Mouse (Mus musculus) erythroblast, adult 5-6 weeks (primary cell): ENCODE results near the gene Gm40193. TPM values are rescaled to one million over a fixed set of nuclear protein-coding genes. Genes with fewer than 3 reads are reported as not detected.
"Not testable (repeated sequence)": the region's sequence is repeated elsewhere in the genome, so short reads cannot be mapped to it uniquely, and the experiment has no call there.

Source experiments
- ATAC-seq: replicated peaks from 2 replicates; pipeline ENCODE4 v1.8.0; 2016; ENCODE audit warnings: moderate number of reproducible peaks, mild to moderate bottlenecking, moderate TSS enrichment, inconsistent platforms; ENCODE audit not compliant: poor library complexity, low FRiP score, severe bottlenecking
- total RNA-seq, 2 experiments: library from RNA; stranded (forward) in 1 of 2; stranded (reverse) in 1 of 2; fragments of 150-400 nt in 1 of 2; fragments of 200-764, 138-1000 nt in 1 of 2; gene quantifications; 2 replicates each; pipeline versions ENCODE4 v1.2.3 to v1.2.4; 2015 to 2017; ENCODE audit warnings: low replicate concordance in 2 of 2

Gene Gm40193
- total RNA-seq, 2 experiments from 2014 or later = not detected

DNA sequence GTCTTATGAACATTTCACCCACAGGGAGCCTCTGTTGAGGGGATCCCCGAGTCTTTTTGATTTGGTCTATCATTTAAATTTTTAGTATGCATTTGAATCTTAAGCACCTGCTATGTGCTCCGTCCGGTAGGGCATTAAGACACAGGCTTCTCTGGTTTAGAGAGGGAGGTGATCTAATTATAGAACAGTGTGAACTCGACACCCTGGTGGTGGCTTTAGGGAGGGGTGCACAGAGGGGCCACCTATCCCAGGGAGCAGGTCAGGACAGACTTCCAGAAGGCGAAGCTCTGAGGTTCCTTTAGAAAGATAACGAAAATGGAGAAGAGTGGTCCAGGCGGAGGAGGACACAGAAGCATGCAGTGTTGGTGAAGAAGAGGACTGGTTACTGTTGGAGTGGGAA lies 11.8 kb upstream of the Gm40193 start:
- no peak for ATAC-seq

DNA sequence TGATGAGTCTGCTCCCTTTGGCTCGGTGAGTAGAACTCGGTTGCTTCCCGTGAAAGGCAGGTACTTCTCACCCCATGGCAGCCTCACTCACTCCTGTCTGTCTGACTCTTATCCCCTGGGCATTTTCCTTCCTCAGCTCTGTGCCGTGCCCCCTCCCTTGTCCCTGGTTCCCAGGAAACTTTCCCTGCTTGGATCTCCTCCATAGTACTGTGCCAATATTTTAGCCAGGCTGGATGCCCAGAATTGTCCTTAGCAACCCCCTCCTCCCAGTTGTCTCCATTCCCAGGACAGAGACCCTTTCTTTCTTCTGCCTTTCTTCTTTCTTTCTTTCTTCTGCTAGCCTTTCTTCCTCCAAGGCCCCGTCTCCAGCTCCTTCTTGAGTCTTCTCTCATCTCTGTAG lies 8.7 kb upstream of the Gm40193 start:
- no peak for ATAC-seq

DNA sequence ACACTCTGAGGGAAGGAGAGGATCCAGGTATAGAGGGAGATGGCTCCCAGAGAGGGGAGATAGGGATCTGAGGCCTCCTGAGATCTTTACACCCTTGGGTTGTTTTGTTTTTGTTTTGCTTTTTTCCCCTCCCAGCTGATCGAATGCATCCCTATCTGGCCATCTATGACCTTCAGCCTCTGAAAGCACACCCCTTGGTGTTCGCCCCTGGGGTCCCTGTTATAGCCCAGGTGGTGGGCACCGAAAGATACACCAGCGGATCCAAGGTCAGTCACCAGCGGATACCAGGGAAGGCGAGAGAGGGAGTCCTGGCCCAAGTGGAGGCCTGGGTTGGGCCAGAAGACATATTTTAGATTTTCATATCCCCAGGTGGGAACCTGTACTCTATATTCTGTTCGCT lies 8.2 kb upstream of the Gm40193 start:
- no peak for ATAC-seq

DNA sequence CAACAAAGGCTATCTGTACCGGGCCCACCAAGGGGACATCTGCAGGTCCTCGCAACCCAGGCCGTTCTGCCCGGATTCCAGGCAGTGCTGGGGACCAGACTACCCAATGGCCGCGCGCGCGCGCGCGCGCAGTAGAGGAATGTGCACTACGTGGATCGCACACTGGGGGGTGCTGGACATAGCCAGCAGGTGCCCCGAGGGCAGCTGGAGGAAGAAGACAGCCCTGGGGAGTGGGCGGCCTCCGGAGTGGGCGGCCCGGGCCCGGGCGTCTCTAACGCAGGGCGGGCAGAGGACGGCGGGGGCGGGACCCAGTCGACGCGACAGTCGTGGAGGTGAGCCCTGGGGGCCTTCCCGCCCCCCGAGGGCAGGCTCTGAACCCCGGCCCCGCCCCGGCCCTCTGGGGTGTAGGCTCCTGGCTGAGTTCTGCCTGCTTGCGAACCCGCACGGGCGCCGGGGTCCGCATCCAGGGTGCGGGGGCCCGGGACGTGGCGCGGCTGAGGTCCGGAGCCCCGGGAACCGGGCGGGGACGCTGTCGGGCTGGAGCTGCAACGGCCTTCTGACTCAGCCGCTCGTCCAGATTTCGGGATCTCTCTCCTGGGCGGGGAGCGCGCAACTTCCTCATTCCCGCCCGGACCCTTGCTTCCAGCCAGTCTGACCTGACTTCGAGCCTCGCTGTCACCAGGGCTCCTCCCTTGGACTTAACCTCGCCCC lies 7.3 kb upstream of the Gm40193 start, which contains the start of gene Pld2:
Pld2 (plus strand) TSS at position 188 of the 711 bp plus-strand sequence.
- no peak for ATAC-seq

DNA sequence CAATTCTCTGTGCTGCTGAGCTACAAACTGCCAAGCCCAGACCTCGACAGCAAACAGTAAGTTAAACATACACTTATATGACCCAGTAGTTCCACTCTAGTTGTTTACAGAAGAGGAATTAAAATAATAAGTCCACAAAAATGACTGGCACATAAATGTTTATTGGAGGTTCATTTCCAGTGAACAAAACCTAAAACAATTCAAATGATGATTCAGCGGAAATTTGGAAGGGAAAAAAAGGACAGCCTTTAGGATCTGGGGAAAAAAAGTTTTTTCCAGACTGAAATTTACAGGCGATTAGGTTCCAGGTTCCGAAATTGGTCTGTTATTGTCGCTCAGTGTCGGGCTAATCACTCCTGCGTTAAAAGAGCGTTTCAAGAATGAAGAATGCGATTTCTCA lies 6.7 kb upstream of the Gm40193 start:
- no peak for ATAC-seq

DNA sequence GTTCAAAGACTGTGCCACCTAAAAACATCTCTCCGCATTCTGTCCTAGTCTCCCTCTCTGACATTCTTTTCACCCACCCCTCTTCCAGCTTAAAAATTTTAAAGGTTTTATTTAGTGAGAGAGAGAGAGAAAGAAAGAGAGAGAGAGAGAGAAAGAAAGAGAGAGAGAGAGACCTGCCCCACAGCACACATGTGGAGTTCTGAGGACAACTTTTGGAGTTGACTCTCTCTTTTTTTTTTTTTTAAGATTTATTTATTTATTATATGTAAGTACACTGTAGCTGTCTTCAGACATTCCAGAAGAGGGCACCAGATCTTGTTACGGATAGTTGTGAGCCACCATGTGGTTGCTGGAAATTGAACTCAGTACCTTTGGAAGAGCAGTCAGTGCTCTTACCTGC lies 1.7 kb downstream of the Gm40193 start:
- ATAC-seq = not testable (repeated sequence)

DNA sequence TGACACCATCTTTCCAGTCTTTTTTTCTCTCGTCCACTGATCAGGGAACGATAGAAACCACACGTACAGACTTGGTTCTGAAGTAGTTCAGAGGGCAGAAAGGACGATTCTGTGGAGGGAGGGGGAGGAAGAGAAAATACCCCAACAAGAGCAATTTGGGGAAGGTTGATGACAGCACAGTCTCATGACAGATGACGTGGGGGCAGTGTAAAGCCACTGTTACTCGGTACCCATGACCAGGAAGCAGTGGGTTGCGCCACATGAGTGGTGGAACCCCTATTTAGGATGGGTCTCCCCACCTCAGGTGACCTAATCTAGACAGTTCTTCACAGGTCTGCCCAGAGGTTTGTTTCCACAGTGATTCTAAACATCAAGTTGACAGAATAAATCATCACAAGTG lies 4.1 kb downstream of the Gm40193 start:
- no peak for ATAC-seq

DNA sequence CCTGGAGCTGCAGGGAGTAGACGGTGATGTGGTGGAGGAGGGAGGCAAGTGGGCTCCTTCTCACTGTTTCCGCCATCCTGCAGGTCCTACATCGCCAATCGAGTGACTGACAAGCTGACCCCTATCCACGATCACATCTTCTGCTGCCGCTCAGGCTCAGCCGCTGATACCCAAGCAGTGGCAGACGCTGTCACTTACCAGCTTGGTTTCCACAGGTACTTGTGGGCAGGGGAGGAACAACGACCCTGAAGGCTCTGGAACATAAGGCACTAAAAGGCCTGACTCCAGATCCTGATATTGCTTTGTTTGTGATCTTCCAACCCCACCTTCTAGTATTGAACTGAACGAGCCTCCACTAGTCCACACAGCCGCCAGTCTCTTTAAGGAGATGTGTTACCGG lies 6.5 kb downstream of the Gm40193 start:
- ATAC-seq = no peak

DNA sequence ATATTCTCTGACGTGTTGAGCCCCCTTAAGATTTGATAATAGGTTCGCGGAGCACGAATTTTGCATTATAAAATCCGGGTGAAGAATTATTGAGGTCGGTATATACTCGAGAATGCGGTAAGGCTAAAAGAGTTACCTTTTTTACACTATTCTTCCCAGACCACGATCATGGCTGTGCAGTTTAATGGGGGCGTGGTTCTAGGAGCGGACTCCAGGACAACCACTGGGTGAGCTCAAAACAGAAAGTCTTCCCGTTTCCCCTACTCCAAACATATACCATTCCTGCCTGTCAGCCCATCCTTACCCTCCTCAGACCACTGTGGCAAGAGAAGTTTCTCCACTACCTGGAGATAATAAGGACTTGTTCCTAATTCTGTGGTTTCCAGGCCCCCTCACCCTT lies 7.0 kb downstream of the Gm40193 start:
- no peak for ATAC-seq

DNA sequence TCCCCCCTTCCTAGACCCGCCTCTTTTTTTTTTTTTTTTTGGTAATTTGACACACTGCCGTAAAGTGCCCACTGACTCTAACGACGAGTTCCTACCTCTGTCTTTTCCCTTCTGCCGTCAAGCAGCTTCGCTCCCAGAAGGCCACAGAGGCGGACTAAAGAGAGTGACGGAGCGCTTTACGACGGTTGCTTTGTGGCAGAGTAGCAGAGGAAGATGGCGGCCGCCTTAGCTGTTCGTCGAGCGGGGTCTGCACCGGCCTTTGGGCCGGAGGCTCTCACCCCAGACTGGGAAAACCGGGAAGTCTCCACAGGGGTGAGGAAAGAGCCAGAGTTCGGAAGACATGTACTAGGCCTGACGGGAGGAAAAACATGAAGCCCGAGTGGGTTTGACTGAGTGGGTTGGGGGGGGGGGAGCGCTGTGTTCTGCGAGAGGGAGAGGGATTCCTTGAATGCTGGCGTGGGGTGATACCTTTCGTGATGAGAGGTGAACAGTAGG lies 7.5 kb downstream of the Gm40193 start, which contains the start of gene Psmb6:
Psmb6 (plus strand) TSS at position 184 of the 495 bp plus-strand sequence.
- ATAC-seq = peak; percentile 99

DNA sequence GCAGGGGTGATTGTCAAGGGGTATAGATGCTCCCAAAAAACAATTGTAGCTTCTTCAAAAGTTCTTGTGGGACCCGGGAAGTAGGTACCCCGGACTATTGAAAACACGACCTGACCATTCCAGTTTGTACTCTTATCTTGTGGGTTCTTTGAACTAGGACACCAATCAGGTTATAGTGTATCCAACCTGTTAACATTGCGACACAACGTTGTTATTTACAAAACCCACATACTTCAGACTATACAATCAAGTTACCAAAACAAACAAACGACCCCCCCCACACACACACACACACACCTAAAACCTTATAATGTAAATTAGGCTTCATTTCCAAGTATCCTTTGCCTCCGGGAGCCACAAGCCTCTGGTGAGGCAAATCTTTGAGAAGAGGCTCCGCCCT lies 8.0 kb downstream of the Gm40193 start:
- peak; percentile 33 for ATAC-seq

DNA sequence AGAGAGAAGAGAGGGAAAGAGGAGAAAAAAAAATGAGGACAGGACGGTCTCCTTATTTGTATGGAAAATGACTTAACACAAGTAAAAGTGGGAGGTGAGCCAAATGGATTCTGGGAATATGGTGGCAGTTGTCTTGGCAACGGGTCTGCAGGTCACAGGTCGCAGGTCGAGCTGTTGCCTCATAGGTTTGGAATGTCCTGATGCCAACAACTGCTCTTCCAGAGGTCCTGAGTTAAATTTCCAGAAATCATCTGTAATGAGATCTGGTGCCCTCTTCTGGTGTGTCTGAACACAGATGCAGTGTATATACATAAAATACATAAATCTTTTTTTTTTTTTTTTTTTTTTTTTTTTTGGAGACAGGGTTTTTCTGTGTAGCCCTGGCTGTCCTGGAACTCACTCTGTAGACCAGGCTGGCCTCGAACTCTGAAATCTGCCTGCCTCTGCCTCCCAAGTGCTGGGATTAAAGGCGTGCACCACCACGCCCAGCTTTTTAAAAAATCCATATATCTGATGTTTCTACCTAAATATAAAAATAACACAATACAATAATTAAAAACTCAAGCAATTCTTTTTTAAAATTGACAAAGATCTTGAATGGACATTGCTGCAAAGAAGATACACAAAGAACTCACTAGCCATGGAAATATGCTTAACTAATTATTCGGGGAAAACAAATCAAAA lies 9.3 kb downstream of the Gm40193 start:
- not testable (repeated sequence) for ATAC-seq

DNA sequence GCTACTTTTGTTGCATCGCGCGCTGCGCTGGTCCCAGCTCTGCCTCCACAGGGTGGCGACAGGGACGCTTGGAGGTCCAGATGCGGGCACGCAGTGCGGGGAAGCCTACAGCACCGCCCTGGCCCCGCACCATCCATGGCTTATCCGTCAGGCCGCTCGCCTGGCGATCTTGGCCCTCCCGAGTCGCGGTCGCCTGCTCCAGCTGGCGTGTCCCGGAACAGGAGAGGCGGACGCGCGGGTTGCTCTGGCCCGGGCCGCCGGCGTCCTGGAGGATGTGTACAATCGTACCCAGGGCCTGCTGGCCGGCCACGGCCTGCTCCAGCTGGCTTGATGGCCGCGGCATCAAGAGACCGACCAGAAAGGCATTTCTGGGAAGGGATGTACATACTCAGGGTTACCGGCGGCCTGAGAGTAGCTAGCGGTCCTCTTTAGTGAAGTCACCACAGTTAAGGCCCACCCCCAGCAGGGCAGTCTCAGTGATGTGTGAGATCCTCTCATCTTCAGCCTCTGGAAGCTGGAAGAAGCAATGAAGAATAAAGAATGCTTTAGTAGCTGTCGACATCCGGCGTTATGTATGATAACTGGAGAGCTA lies 12.5 kb downstream of the Gm40193 start:
- no peak for ATAC-seq

DNA sequence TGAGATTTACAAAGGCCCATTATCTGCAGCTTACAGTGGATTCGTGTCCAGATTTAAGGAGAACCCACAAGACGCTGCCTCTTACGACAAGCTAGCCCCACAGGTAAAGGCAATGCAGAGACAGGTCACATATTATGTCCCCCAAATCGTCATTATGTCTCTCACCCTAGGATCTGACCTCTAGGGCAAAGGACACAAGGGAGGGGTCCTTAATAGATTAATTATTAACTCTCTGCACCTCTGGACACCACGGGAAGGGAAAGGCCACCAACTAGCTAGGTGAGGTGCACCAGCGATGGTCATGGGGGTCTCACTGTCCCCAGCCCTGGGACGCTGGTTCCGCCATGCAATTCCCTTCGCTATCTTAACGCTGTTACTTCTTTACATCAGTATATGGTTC lies 13.8 kb downstream of the Gm40193 start, which contains the start of gene Gltpd2:
Gltpd2 (plus strand) TSS at position 274 of the 400 bp plus-strand sequence.
- ATAC-seq = no peak

DNA sequence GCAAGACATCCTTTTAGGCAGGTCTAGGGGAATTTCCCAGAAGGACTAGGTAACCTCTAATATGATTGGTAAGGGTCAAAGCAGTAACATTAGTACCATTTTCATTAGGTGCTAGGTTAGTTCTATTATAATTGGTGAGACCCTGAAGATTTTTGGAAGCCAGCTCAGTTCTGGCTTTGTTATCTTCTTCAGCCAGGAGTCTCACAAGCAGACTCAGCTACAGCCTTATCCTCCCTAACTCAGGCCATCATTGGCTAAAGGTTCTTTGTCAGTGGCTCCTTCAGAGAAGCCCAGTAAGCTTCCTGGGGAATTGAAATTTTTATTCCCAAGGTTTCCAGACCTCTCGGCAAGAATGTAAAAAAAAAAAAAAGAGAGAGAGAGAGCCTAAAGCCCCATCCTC lies 14.3 kb downstream of the Gm40193 start:
- no peak for ATAC-seq

DNA sequence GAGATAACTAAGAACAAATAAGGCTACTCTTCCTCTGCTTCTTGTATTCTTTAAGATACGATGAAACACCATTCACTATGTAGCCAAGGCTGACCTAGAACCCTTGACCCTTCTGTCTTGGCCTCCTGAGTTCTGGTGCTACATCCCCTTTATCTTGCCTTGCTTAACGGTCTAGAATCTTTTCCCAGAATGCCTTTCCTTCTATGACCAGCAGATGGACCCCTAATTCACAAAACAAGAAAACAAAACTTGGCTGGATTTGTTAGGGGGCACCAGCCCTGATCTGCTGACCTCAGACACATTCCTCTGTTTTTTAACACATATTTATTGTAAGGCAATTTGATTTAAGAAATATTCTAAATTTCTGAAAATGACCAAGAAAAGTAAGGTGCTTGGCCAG lies 16.4 kb downstream of the Gm40193 start:
- ATAC-seq = no peak

DNA sequence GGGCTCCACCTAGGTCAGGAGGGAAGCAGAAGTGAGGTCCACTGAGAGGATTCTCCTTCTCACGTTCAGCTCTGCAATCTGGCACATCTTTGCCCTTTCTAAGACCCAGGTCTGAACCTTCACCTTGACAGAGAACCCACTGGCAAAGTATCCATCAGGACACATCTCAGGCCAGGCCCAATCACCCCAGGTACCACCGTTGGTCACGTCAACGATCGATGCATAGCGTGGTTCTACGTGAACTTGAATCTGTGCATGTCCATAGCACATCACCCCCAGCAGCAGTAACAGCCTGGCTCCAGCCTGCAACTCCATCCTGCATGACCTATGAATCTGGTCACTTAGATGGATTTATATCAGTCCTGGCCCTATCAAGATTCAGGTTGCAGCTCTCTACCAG lies 18.5 kb downstream of the Gm40193 start, which contains the start of gene Vmo1:
Vmo1 (minus strand) TSS at position 329 of the 400 bp plus-strand sequence.
- no peak for ATAC-seq

DNA sequence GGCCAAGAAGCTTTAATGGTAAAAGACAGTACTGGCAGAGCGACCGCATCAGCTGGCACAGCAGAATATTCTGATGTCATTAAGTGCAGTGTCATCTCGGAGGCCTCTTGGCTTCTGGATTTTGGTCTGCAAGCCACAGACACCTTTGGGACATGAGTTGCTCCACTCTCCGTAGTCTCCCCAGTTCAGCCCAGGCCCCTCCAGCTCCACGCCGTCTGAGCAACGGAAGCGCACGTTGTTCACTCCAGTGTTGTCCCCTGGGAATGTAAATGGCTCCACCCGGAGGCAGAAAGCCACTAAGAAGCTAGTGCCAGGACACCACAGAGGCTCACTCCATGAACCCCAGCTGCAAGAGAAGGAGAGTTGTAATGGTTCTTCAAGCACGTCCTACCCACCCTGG lies 19.2 kb downstream of the Gm40193 start:
- ATAC-seq = no peak

DNA sequence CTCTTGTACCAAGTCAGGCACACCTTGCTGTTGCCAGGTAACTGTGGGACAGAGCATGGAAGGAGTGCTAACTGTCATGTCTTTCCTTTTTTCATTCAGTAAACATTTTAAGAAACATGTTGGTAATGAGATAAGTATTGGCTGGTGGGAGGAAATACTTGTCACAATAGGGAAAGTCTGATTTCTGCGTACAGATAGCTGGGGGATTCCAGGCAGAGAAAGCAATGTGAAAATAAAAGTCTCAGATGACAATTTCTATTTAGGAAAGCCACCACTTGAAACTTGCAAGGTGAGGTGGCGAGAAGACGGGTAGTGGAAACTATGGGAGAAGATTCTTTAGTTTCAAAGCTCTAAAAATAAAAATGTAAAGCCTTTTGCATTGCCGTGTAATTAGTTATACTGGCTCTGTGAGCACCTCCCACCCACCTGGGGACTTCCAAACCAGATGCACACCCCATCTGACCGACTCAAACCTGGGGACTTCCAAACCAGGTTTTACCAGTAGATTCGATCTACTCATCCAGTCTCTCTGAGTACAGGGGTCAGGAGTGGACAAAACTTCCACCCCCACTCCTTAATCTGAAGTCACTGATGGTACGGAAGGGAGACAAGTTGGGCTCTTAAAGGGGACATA lies 19.9 kb downstream of the Gm40193 start:
- ATAC-seq = no peak

DNA sequence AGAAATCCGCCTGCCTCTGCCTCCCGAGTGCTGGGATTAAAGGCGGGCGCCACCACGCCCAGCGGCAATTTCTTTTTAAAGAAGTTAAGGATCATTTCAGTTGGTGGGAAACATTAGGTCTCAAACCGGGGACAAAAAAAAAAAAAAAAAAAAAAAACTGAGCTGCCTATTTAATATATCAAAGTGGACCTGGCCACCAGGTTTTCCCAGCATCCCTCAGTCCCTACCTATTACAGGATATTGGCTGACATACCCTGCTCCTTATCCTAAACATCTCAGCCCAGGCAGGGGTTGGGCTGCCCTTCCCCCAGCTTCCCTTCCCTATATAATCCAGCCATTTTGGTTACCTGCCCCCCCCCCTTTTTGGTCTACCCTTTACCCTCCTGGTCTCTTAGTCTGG lies 20.9 kb downstream of the Gm40193 start:
- ATAC-seq = no peak
